Mouse (Mus musculus) ovary, adult 2 months (tissue): ENCODE measurements around the gene Cse1l. TPM values are rescaled to one million over a fixed set of nuclear protein-coding genes. Genes with fewer than 3 reads are reported as not detected.

ENCODE experiments used
- polyA plus RNA-seq: library from polyadenylated mRNA; depleted of rRNA; stranded (reverse); fragments of >200 nt; gene quantifications from 2 replicates; pipeline ENCODE4 v1.2.3, GENCODE M21; 2012; rRNA removed

The Cse1l gene
- 12.8 and 14.9 TPM in 2 replicates for polyA plus RNA-seq

DNA sequence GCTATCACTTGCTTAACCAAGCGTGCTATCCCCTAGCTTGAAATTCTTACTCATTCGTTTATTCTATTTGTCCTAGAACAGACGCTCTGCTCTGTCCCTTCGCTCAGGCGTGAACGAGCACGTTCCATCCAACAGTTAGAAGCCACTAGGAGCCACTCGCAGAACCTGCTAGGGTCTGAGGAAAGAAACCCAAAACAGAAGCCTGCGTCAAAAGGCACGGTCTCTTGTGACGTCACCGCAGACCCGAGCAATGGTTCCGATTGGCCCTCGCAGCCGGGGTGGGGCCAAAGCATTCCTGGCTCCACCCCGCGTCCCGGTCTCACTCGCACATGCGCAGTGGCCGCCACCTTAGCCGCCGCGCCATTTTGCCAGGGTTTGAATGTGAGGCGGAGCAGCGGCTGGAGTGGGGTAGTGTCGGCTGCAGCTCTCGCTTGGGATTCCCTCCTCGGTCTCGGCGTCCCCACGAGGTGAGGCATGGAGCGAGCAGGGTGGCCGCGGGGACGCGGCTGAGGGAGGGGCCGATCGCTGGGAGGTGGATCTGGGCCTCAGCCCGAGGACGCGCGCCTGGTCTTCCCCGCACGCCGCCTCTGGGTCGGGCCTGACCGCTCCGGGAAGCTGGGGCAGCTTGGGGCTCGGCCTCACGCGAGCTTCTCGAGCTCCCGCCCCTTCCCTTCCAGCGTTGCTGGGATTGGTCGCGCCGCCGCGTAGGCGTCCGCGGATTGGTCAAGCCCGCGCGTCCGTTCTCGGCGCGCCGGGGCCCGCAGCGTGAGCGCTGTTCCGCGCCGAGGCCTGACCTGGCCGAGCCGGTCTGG lies at the start of gene Cse1l:
Gene Cse1l (plus strand): TSS at position 330 of the 812 bp plus-strand sequence.

Other genes starting within 250 kb of the Cse1l start
- gene Prex1, start 192.2 kb upstream of the Cse1l start, polyA plus RNA-seq = 30.7 and 34.3 TPM in 2 replicates
- gene Trp53rkb, start 113.5 kb upstream of the Cse1l start, polyA plus RNA-seq = 6.3 and 7.3 TPM in 2 replicates
- 10.3 TPM in 2 replicates for gene Arfgef2, start 100.5 kb upstream of the Cse1l start, polyA plus RNA-seq
- gene Stau1, start 90.3 kb downstream of the Cse1l start, polyA plus RNA-seq = 22.6 and 30.9 TPM in 2 replicates
- 31.7 and 33.8 TPM in 2 replicates for gene Ddx27, start 109.2 kb downstream of the Cse1l start, polyA plus RNA-seq
- 41.1 and 45.1 TPM in 2 replicates for gene Znfx1, start 157.0 kb downstream of the Cse1l start, polyA plus RNA-seq